Mouse (Mus musculus) small intestine, adult 2 months (tissue): ENCODE measurements around the gene Cdr2l.

Experiments
- CTCF ChIP-seq: fragments of 200-500 bp; IDR thresholded peaks from 2 replicates; pipeline ENCODE4 v1.5.1; 2012; ENCODE audit warnings: low read depth, mild to moderate bottlenecking, control low read depth, inconsistent platforms, low read length, moderate library complexity, mixed read lengths; ENCODE audit not compliant: insufficient replicate concordance, insufficient read length; ENCODE audit errors: extremely low read depth
- POLR2A ChIP-seq: fragments of 200-500 bp; IDR thresholded peaks from 2 replicates; pipeline ENCODE4 v1.6.1; 2012; ENCODE audit warnings: low read depth, mild to moderate bottlenecking, control low read depth, inconsistent platforms, low read length, moderate library complexity

GRCm38 (mm10) chr11:115423091-115423490 lies 41.4 kb downstream of the Cdr2l start:
- no peak for TF ChIP-seq POLR2A
- TF ChIP-seq CTCF: no peak
